Mouse (Mus musculus) gastrocnemius, adult 18-20 months (tissue): ENCODE results near the gene Bik. TPM values are rescaled to one million over a fixed set of nuclear protein-coding genes. Genes with fewer than 3 reads are reported as not detected.
"Not testable (repeated sequence)": the region's sequence is repeated elsewhere in the genome, so short reads cannot be mapped to it uniquely, and the experiment has no call there.

Experiments
- DNase-seq: peaks from one replicate; pipeline ENCODE4 v3.0.0; 2021; ENCODE audit warnings: low spot score
- long read RNA-seq, 2 experiments: library from polyadenylated mRNA; stranded (forward); transcript quantifications; one replicate each; pipeline ENCODE4 v2.0.0; 2021
- total RNA-seq, 2 experiments: library from RNA; stranded (reverse); gene quantifications; 2 replicates each; pipeline ENCODE4 v1.2.3; 2021

The Bik gene
- 1 to 10 TPM in 1 of 2 experiments, under 1 TPM in 1; 0.91 to 1.4 TPM for total RNA-seq
- long read RNA-seq, experiment 1 = 0 reads
- long read RNA-seq, experiment 2, partial matches to known transcripts = 0 of 1 reads
- long read RNA-seq, experiment 2, other reads (novel, unspliced or antisense) = 0 of 1 reads

DNA sequence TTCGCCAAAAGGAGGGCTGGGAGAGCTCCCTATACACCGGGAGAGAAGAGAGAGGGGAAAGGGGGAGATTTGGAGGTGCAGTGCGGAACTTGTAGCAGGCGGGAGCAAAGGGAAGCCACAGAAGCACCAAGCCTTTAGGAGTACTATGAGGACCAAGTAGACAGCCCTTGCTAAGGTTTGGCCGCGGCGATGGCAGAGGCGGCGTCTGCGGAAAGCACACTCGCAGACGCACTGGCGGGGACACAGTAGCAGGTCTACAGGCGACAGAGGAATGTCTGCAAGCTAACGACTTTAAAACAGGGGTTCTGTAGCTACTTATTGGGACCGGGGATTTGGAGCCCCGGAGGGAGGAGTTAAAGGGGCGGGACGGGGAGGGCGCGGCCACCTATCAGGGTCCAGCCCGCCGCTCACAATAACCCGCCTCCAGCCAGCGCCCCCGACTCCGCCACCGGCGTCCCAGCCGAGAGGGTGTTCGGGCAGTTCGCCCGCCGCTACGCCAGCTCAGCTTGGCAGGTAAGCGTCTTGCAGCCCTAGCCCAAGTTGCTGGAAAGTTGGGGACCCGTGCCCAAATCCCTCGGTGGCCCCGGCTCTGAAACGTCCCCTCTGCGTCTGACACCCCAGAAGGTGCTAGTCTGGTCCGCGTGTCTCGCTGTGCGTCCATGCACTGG lies at the start of gene Bik:
Gene Bik, plus strand, starts transcription at position 439 of the 668 bp plus-strand sequence.
- peak; percentile 55 for DNase-seq

DNA sequence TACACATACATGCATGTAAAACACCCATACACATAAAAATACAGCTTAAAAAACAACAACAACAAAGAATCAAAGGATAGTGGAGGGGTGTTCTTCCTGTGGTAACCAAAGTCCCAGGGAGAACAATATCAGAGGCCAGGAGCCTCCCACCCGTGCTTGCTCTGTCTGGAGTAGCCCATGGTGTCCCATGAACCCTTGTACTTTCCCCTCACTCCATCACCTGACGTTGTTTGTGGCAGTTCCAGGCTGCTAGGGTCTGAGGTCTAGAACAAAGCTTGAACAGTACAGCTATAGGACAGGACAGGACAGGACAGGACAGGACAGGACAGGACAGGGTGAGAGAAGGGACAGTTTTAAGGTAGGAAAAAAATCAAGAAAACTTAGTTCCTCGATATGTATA lies 48.6 kb upstream of the Bik start:
- no peak for DNase-seq

DNA sequence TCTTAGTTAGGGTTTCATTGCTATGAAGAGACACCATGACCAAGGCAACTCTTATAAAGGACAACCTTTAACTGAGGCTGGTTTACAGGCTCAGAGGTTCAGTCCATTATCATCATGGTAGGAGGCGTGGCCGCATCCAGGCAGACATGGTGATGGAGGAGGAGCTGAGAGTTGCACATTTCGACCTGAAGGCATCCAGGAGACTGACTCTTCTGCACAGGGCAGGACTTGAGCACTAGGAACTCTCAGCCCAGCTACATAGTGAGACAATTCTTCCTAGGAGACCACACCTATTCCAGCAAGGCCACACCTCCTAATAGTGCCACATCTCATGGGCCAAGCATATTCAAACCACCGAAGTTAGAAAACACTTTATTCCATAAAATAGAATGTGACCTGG lies 46.8 kb upstream of the Bik start:
- no peak for DNase-seq

DNA sequence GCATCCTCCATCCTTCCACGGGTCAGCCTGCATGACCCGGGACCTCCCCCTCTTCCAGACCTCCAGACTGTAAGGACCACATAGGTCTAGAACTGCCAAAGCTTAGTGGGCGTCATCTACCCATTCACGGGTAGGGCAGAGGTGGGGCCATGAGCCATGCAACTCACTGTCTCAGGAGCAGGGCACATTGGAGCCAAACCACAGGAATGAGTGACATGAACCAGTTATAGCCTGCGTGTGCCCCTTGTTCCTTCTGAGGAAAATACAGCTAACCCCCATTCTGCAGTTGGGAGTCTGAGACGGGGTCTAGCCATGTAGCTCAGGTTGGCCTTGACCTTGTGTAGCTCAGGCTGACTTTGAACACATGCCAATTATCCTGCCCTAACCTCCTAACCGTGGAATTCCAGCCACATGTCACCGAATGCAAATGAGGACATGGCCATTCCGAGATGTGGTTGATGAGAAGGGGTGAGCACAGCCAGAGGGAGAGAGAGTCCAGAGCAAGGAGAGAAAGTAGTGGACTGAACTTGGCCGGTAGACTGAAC lies 45.4 kb upstream of the Bik start:
- no peak for DNase-seq

DNA sequence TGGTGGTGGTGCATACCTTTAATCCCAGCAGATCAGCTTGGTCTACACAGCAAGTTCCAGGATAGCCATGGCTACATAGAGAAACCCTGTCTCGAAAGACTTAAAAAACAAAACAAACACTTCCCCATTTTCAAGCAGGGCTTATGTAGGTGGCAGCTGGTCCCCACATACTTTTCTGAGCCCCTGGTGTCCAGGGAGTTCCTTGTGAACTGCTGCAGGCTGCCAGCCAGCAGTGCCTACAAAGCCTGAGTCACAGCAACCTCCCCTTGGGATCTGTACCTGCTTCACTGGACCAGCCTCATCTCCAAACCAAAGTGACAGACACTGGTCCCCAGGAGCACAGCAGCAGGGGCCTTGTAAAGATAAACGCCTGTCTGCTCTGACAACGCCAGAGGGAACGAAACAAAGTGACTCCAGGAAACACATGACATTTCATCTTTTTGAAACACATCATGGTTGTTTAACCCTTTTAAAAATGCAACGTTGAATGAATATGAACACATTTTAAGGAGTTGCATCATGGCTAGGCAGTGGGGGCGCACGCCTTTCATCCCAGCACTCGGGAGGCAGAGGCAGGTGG lies 43.9 kb upstream of the Bik start:
- DNase-seq = no peak

DNA sequence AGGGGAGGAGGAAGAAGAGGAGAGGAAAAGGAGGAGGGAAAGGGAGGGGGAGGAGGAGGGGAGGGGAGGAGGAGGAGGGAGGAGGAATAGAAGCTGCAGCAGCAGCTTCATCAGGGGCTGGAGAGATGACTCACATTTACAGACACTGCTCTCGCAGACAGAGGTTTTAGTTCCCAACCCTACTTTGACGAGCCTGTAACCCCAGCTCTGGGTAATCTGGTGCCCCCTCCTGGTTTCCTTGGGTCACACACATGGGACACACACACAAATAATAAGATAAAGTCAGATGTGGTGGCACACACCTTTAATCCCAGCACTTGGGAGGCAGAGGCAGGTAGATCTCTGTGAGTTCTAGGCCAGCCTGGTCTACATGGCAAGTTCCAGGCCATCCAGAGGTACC lies 43.2 kb upstream of the Bik start:
- DNase-seq = no peak

DNA sequence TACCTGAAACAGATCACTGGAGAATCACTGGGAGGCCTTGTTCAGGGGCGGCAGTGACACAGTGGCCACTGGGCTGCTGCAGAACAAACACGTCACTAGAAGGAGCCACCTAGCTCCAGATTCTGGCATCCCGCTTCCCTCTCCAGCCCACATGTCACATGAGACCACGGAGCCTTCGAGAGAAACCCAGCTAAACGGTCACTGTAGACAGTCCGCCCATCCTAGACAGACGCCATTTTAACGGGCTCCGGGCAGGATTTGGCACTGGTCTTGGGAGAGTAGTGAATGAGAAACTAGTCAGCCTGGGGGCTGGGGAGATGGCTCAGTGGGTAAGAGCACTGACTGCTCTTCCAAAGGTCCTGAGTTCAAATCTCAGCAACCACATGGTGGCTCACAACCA lies 42.4 kb upstream of the Bik start:
- no peak for DNase-seq

DNA sequence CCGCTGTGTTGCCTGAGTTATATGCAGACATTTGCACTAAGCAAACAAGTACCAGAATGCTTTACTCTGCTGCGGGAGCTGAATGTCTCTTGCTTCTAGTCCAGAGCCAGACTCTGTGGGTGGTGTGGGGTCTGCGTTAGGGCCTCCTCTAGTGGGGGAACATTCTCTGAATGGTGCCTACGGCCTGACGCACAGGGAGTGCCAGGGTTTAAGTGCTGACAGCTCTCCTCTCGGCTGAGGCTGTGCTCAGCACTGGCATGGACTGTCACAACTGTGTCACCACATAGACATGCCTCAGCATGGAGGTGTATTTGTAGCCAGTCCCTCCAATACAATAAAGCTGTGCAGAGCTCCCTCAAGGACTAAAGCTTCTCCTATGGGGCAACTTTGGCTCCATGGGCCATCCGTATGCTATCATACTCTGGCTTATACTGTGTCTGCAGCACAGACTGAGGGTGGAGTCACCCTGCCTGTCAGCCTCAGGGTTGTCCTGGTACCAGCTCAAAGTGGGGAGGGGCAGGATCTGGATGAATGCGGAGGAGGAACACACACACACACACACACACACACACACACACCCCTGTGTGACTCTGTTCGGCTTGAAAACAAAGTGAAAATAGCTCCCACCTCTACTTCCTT lies 39.1 kb upstream of the Bik start:
- no peak for DNase-seq

DNA sequence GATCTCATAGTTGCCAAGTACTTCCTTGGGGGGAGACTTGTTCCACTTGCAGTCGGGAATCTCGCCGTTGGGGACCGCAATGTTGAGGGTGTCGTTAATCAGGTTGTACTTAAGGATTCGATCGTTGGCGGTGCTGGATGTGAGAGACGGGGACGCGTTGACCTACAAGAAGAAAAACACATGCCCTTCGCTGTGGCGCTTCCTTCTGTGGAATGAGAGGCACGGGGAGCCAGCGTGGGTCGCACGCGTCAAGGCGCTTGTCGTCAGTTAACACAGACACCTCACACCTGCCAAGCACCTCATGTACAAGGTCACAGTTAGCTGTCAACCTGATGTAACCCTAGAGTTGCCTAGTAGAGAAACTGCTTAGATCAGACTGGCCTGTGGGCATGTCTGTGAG lies 37.2 kb upstream of the Bik start:
- no peak for DNase-seq

DNA sequence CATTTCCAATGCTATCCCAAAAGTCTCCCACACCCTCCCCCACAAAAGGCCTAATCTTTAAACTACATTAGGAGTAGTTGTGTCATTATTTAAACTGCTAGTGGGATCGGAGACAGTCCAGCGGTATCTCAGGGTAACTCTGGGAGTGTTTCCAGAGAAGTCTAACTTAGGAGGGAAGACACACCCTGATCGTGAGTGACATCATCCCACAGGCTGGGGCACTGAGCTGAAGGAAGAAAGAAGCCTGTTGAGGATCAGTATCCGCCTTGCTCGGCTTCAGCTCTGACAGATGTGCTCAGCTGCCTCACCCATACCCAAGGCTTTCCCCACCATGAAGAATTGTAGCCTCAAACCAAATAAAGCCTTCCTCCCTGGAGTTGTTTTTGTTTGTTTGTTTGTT lies 34.8 kb upstream of the Bik start:
- peak; percentile 41 for DNase-seq

DNA sequence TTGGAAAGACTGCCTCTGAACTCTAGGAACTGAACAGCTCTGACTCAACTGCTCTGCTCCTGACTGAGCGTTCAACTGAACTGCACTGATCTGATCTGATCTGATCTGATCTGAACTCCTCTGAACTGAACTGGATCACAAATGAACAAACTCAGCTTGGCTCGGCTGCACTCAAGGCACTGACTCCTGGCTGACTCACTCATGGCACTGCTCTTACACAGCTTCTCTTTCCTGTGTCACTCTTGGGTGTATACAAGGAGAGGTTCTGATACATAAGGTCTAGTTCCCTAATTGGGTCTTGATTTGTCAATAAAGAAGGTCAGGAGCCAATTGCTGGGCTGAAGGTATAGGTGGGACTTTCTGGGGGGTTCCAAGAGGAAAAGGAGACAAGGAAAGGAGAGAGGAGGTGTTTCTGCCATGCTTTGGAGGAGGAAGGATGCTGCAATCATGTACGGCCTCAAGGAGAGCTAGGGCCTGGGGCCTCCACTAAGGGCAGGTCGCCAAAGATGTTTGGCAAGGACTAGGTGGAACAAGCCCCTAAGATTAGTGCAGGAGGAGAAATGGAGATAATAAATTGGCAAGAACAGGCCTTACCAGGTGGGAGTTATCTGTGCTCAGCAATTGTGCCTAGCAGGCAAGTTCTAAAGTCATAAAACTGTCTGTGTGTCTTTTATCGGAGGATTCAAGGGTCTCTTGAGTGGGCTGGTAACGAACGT lies 32.6 kb upstream of the Bik start:
- DNase-seq = no peak

DNA sequence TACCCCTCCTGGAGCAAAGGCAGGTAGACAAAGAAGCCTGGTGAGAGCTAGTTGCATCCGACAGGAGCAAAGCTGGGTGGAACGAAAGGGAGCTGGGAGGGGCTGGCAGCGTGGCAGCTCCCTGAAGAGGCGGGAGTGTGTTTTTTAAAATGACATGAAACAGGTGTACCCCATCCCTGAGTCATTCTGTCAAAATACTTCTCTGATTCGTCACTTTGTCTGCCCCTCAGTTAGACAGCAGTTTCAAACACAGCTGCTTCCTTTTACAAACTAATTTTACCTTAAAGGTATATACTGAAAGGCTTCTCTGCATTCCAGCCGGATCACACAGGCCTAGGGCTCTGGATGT lies 32.1 kb upstream of the Bik start:
- no peak for DNase-seq

DNA sequence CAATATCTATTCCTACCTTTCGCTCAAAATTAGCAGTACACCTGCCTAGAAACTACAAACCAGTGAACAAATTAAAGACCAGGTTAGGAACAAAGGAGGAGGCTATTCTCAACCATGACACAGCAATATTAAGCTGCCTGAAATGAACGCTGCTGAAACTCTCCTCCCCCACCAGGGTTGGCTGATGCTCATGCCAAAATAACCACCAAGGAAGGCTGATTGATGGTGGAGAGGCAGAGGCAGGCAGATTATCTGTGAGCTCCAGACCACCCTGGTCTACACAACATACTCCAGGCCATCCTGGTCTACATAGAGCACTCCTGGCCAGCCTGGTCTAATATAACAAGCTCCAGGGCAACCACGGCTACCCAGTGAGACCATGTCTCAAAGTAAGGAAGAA lies 31.5 kb upstream of the Bik start:
- DNase-seq = no peak

DNA sequence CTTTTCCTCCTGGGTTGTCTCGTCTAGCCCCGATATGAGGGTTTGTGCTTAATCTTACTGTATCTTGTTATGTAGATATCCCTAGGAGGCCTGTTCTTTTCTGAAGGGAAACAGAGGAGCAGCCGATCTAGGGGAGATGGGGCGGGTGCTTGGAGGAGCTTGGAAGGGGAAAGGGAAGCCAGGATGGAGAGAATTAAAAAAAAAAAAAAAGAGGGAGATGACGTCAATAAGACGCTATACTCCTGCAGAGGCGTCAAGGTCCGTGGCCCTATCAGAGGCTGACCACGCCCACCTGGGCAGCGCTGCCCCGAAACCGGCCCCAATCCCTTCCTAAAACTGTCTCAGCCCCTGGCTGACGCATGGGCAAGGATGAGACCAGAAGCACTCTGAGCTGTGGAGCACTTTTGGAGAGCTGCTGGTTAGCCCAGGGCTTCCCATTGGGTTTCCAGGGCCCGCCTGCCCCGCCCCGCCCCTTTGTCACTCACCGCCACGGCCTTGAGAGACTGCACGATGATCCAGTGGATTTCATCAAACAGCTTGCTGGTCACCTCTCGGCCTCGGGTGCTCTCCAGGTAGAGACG lies 30.8 kb upstream of the Bik start:
- DNase-seq = no peak

DNA sequence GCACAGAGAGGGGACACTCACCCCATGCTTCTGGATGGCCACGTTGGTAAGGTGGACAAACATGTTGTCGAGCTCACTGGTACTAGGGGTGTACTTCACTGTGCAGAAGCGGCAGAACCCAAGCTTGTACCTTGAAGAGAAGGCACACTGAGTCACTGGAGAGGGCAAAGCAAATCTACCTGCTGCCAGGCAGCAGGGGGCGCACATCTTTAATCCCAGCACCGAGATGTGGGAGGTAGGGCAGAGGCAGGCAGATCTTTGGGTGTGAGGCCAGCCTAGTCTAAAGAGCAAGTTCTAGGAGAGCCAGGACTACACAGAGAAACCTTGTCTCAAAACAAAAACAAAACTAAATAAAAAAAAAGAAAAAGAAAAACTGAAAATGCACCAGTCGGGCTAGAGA lies 29.4 kb upstream of the Bik start:
- no peak for DNase-seq

DNA sequence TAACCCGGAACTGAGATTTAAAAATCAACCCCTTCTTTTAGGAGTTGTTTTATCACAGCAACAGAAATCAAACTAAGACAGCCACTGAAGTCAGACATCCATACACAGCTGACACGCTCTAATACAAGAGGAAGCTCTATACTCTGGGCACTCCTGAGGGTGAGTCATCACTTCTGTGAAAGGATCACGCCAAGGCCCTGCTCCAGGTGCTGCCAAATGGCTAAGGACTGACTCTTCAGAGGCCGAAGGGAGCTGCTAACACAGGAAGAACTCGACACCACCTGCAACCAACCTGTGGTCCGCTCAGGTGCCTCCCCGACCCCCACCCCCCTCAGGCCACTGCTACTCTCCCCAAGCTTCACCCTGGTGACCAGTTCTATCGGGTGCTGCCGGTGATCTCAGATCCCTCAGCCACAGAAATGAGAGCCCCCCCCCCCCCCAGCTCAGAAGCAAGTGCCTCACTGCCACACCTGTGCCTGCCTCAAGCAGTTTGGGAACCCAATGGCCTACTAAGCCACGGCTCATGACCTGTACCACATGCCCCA lies 27.4 kb upstream of the Bik start:
- no peak for DNase-seq

DNA sequence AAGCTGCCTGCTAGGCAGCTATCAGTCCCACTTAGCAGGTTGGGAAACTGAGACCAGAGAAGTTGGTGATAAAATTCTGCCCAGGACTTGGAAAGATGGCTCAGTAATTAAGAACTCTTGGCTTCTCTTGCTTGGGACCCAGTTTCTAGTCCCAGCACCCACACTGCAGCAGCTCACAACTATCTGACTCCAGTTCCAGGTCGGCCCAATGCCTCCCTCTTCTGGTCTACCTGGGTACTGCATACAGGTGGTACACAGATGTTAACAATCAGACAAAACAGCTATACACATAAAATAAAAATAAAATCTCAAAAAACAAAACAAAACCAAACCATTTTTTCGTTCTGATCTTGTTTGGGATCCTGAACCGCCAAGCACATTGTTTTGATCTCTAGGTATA lies 26.3 kb upstream of the Bik start:
- no peak for DNase-seq

DNA sequence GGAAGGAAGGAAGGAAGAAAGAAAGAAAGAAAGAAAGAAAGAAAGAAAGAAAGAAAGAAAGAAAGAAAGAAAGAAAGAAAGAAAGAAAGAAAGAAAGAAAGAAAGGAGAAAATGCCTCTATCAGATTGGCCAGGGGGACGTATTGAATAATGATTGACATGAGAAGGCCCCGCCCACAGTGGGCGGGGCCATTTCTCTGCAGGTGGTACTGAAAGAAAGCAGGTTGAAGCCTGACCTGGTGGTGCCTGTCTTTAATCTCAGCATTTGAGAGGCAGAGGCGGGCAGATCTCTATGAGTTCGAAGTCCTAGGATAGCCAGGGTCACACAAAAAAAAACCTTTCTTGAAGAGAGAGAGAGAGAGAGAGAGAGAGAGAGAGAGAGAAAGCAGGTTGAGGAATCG lies 25.2 kb upstream of the Bik start:
- not testable (repeated sequence) for DNase-seq

DNA sequence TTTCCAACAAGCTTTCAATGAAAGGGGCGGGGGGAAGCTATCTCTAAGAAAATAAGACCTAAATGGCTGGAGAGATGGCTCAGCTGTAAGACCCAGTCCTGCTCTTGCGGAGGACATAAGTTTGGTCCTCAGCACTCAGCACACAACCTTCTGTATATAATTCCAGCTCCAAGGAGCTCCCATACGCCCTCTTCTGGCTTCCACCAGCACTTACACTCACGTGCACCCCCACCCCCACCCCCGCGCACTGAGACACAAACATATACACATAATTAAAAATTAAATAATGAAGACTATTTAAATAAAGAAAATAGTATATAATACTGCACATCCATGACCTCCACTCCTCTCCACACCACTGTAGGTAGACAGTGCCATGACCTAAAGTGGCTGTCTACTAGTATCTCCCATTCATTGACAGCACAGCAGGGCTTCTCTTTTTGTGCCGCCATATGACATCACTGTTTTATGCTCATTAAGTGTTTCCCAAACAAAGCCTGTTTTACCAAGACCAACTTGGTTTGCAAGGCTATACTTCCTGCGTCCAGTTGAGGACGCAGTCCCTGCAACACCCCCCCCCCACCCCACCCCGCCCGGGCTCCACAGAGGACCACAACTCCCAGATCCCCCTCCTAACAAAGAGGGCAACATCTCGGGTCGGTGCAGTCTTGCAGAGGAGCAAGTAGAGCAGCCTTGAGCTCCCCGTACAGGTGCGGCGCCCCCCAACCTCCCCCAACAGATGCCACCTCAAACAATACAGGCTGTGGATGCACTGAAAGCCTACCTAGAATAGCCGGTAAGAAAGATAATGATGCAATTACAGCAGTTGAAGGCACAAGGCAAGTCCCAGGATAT lies 16.5 kb upstream of the Bik start:
- DNase-seq = no peak

DNA sequence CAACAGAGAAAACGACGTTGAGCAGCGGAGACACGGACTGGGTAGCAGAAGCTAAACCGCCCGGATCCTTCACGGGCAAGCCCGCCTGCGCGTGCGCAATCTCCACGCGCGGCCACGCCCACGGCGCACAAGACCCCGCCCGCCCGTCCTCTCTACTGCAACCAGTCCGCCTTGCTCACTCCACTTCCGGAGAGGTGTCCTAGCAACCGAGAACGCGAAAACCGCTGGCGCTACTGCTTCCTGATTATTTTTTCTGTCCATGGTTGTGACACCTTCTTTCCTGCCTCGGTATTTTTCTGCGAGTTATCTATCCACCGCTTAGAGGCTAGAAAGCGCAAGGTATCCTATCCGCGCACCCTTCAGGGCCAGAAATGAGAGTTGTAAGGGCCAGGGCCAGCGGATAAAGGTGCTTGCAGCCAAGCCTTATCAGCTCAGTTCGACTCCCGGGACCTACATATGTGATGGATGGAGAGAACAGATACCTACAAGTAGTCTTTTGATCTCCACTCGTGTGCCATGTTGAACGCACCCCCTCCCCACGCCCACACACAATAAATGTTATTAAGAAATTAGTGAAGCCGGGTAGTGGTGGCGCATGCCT lies 15.8 kb upstream of the Bik start, which contains the start of gene Ttll1:
Gene Ttll1, minus strand, starts transcription at position 89 of the 601 bp plus-strand sequence.
- DNase-seq = peak; percentile 95
